Mouse (Mus musculus): ENCODE measurements around the gene 4930402F06Rik.

GRCm38 (mm10) chr2:35427559-35427958, 30.6 kb upstream of the 4930402F06Rik start:
- TF ChIP-seq CTCF (IDR thresholded peaks at IDR 0.05; ENCODE audit: insufficient read depth, low read depth, low read length): no peak
- no peak for TF ChIP-seq POLR2A (IDR thresholded peaks at IDR 0.05; ENCODE audit: insufficient read depth, low read depth, low read length)
